8 mouse cellular contexts compared by ENCODE assay signal in the genomic region with DNA sequence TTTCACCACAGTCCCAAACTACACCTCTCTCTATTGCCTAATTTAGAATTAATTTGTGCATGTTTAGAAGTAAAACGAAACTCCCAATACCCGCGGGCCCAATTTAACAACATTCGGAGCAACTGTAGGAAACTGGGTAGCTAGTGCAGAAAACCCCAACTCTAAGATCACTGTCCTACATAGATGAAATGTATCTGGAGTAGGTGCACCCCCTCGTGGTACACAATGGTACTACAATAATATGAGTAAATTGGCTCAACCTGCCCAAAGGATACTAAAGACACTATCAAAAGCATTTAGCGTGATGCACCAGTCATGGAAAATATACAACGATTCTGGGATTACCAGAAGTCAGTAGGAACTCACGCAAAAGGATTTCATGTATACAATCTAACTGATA. TPM values are rescaled to one million over a fixed set of nuclear protein-coding genes. Genes with fewer than 3 reads are reported as not detected.
DNase-seq lines count a peak whose midpoint lies in the region; ATAC-seq and TF ChIP-seq lines count a peak whose summit lies in the region.

No protein-coding gene starts in this region.

- no peaks in the 10 kb centered on the region for H3K27me3 ChIP-seq in heart, postnatal 0 days (ENCODE audit: control insufficient read depth, insufficient read depth, low read length)
- H3K27me3 ChIP-seq in heart, embryonic 11.5 days (ENCODE audit: control insufficient read depth, insufficient read depth, low read length), result no peaks in the 10 kb centered on the region
- no peaks in the 10 kb centered on the region for H3K27me3 ChIP-seq in embryonic facial prominence, embryonic 10.5 days (replicated peaks; ENCODE audit: low read depth, poor library complexity, severe bottlenecking)
- H3K27me3 ChIP-seq in hindbrain, embryonic 13.5 days, result no peaks in the 10 kb centered on the region
- H3K27me3 ChIP-seq in midbrain, embryonic 14.5 days (ENCODE audit: control insufficient read depth, insufficient read depth, low read length), result no peaks in the 10 kb centered on the region

- DNase-seq in heart, postnatal 0 days (ENCODE audit: low spot score), result peak; percentile 51
- DNase-seq in adrenal gland, adult 2 months, result peak; percentile 69
- peak; percentile 56 for DNase-seq in embryonic facial prominence, embryonic 10.5 days (ENCODE audit: low spot score)
- DNase-seq in left cerebral cortex, adult 8-10 months (ENCODE audit: low spot score in 2 of 2), result peak; percentile 20 to 21
- peak; percentile 92 for DNase-seq in midbrain, embryonic 14.5 days
- peak; percentile 44 to 76 for DNase-seq in spleen, postnatal 4 days (ENCODE audit: low spot score in 2 of 2)

- H3K4me2 ChIP-seq in heart, postnatal 0 days (ENCODE audit: low read depth, low read length), result no peak overlapping the region
- no peak overlapping the region for H3K4me2 ChIP-seq in heart, embryonic 11.5 days
- no peak overlapping the region for H3K4me2 ChIP-seq in hindbrain, embryonic 13.5 days
- H3K4me2 ChIP-seq in midbrain, embryonic 14.5 days (ENCODE audit: low read length), result no peak overlapping the region

- TF ChIP-seq CTCF in heart, postnatal 0 days (IDR thresholded peaks at IDR 0.05; ENCODE audit: low read depth), result peak; percentile 84

- 9% methylated on average over 8 of the region's 8 CpGs for WGBS in heart, postnatal 0 days
- 16% methylated on average over 8 of the region's 8 CpGs for WGBS in heart, embryonic 11.5 days (ENCODE audit: insufficient replicate concordance)
- 18% methylated on average over 8 of the region's 8 CpGs for WGBS in embryonic facial prominence, embryonic 10.5 days
- WGBS in hindbrain, embryonic 13.5 days, result 21% methylated on average over 8 of the region's 8 CpGs
- 16% methylated on average over 8 of the region's 8 CpGs for WGBS in midbrain, embryonic 14.5 days

- H3K4me3 ChIP-seq in heart, postnatal 0 days (ENCODE audit: low read depth, low read length), result no peak overlapping the region
- no peak overlapping the region for H3K4me3 ChIP-seq in heart, embryonic 11.5 days (ENCODE audit: low read depth, low read length)
- H3K4me3 ChIP-seq in embryonic facial prominence, embryonic 10.5 days, result no peak overlapping the region
- no peak overlapping the region for H3K4me3 ChIP-seq in hindbrain, embryonic 13.5 days
- H3K4me3 ChIP-seq in midbrain, embryonic 14.5 days (replicated peaks; ENCODE audit: low read depth, low read length), result no peak overlapping the region

- H3K9ac ChIP-seq in heart, postnatal 0 days (replicated peaks; ENCODE audit: low read depth, low read length), result no peak overlapping the region
- H3K9ac ChIP-seq in heart, embryonic 11.5 days (ENCODE audit: low read depth, low read length), result no peak overlapping the region
- H3K9ac ChIP-seq in hindbrain, embryonic 13.5 days, result no peak overlapping the region
- no peak overlapping the region for H3K9ac ChIP-seq in midbrain, embryonic 14.5 days (replicated peaks; ENCODE audit: low read length)

- no peaks in the 10 kb centered on the region for H3K9me3 ChIP-seq in heart, postnatal 0 days (replicated peaks; ENCODE audit: control insufficient read depth, low read length)
- H3K9me3 ChIP-seq in heart, embryonic 11.5 days (replicated peaks; ENCODE audit: control insufficient read depth, low read length), result no peaks in the 10 kb centered on the region
- H3K9me3 ChIP-seq in embryonic facial prominence, embryonic 10.5 days, result no peaks in the 10 kb centered on the region
- H3K9me3 ChIP-seq in hindbrain, embryonic 13.5 days, result no peaks in the 10 kb centered on the region
- no peaks in the 10 kb centered on the region for H3K9me3 ChIP-seq in midbrain, embryonic 14.5 days (ENCODE audit: control insufficient read depth, low read length)

- no peak overlapping the region for H3K27ac ChIP-seq in heart, postnatal 0 days (ENCODE audit: low read depth)
- H3K27ac ChIP-seq in heart, embryonic 11.5 days (ENCODE audit: low read depth, low read length), result no peak overlapping the region
- H3K27ac ChIP-seq in embryonic facial prominence, embryonic 10.5 days (replicated peaks), result no peak overlapping the region
- no peak overlapping the region for H3K27ac ChIP-seq in hindbrain, embryonic 13.5 days
- H3K27ac ChIP-seq in midbrain, embryonic 14.5 days (replicated peaks; ENCODE audit: low read depth, low read length), result no peak overlapping the region

- no peak for TF ChIP-seq EP300 in heart, postnatal 0 days (IDR thresholded peaks at IDR 0.05; ENCODE audit: low read depth)

- H3K36me3 ChIP-seq in heart, postnatal 0 days (replicated peaks; ENCODE audit: control insufficient read depth, insufficient read depth, low read length), result no peaks in the 10 kb centered on the region
- H3K36me3 ChIP-seq in heart, embryonic 11.5 days (ENCODE audit: control insufficient read depth, insufficient read depth, low read length), result no peaks in the 10 kb centered on the region
- no peaks in the 10 kb centered on the region for H3K36me3 ChIP-seq in embryonic facial prominence, embryonic 10.5 days (replicated peaks)
- no peaks in the 10 kb centered on the region for H3K36me3 ChIP-seq in hindbrain, embryonic 13.5 days
- no peaks in the 10 kb centered on the region for H3K36me3 ChIP-seq in midbrain, embryonic 14.5 days (ENCODE audit: control insufficient read depth, insufficient read depth, low read length)

- no peaks in the 10 kb centered on the region for H3K4me1 ChIP-seq in heart, postnatal 0 days (ENCODE audit: control insufficient read depth, insufficient read depth)
- no peaks in the 10 kb centered on the region for H3K4me1 ChIP-seq in heart, embryonic 11.5 days (ENCODE audit: control insufficient read depth, insufficient read depth, low read length)
- no peaks in the 10 kb centered on the region for H3K4me1 ChIP-seq in embryonic facial prominence, embryonic 10.5 days
- H3K4me1 ChIP-seq in hindbrain, embryonic 13.5 days (replicated peaks), result no peaks in the 10 kb centered on the region
- H3K4me1 ChIP-seq in midbrain, embryonic 14.5 days (ENCODE audit: control insufficient read depth, insufficient read depth, low read length), result no peaks in the 10 kb centered on the region

- ATAC-seq in heart, postnatal 0 days (ENCODE audit: insufficient read depth, low read depth), result no peak; the same call in 1 of the 2 replicates
- no peak for ATAC-seq in heart, embryonic 11.5 days (replicated peaks; ENCODE audit: insufficient number of reproducible peaks, low FRiP score, low TSS enrichment)
- peak; percentile 52; the same call in 1 of the 2 replicates for ATAC-seq in hindbrain, embryonic 13.5 days (ENCODE audit: low FRiP score)
- ATAC-seq in midbrain, embryonic 14.5 days (ENCODE audit: low FRiP score, low TSS enrichment), result no peak; the same call in 1 of the 2 replicates

RNA-seq across cellular contexts. Expression of a gene that starts 22.7 kb away (rescaled TPM):
- total RNA-seq in heart, postnatal 0 days (2014; rRNA removed; ENCODE audit: low replicate concordance), result 43.5 and 50.5 TPM in 2 replicates
- 59.6 and 62.7 TPM in 2 replicates for polyA plus RNA-seq in heart, postnatal 0 days (2015; fragmentation: Nextera tagmentation; extraction: Ambion mirVana)
- 33.4 and 40.1 TPM in 2 replicates for polyA plus RNA-seq in heart, embryonic 11.5 days (2014; fragmentation: Nextera tagmentation; extraction: Ambion mirVana)
- total RNA-seq in adrenal gland, adult 2 months (2021), result 100 to 1,000 TPM in 1 of 2 experiments, 10 to 100 TPM in 1; 76.1 to 352 TPM
- 167 and 252 TPM in 2 replicates for polyA plus RNA-seq in adrenal gland, adult 2 months (2012; rRNA removed)
- polyA plus RNA-seq in embryonic facial prominence, embryonic 10.5 days (2016; fragmentation: Nextera tagmentation; extraction: Ambion mirVana), result 22.1 and 28.9 TPM in 2 replicates
- 87.1 and 87.8 TPM in 2 replicates for polyA plus RNA-seq in hindbrain, embryonic 13.5 days (2015; fragmentation: Nextera tagmentation; extraction: Ambion mirVana)
- total RNA-seq in left cerebral cortex, adult 8-10 months (2022), result 1 to 10 TPM in 3 of 4 experiments, under 1 TPM in 1; 0.78 to 1.8 (median 1.3) TPM
- 38.5 and 43.9 TPM in 2 replicates for polyA plus RNA-seq in midbrain, embryonic 14.5 days (2014; fragmentation: Nextera tagmentation; extraction: Ambion mirVana)

RNA-seq across cellular contexts. Expression of a gene that starts 55.9 kb away (rescaled TPM):
- 5.2 and 9.2 TPM in 2 replicates for total RNA-seq in heart, postnatal 0 days (2014; rRNA removed; ENCODE audit: low replicate concordance)
- polyA plus RNA-seq in heart, postnatal 0 days (2015; fragmentation: Nextera tagmentation; extraction: Ambion mirVana), result 1.3 TPM in 2 replicates
- 3.1 and 4.3 TPM in 2 replicates for polyA plus RNA-seq in heart, embryonic 11.5 days (2014; fragmentation: Nextera tagmentation; extraction: Ambion mirVana)
- 1 to 10 TPM; 6.1 to 7.7 TPM for total RNA-seq in adrenal gland, adult 2 months (2021)
- polyA plus RNA-seq in adrenal gland, adult 2 months (2012; rRNA removed), result 6.1 and 6.3 TPM in 2 replicates
- 14.2 and 15.0 TPM in 2 replicates for polyA plus RNA-seq in embryonic facial prominence, embryonic 10.5 days (2016; fragmentation: Nextera tagmentation; extraction: Ambion mirVana)
- polyA plus RNA-seq in hindbrain, embryonic 13.5 days (2015; fragmentation: Nextera tagmentation; extraction: Ambion mirVana), result 82.5 and 82.9 TPM in 2 replicates
- total RNA-seq in left cerebral cortex, adult 8-10 months (2022), result 10 to 100 TPM; 61.3 to 67.7 (median 64.5) TPM
- 78.9 and 91.1 TPM in 2 replicates for polyA plus RNA-seq in midbrain, embryonic 14.5 days (2014; fragmentation: Nextera tagmentation; extraction: Ambion mirVana)

Comparison
In these comparisons a context has a peak if more than half of its experiments do, and no peak if none do; other contexts are left out.
1. DNase-seq: peak in every context shown above with its lines; median percentile 92 in midbrain, embryonic 14.5 days; 69 in adrenal gland, adult 2 months; 60 in spleen, postnatal 4 days; 56 in embryonic facial prominence, embryonic 10.5 days; 51 in heart, postnatal 0 days; 20 in left cerebral cortex, adult 8-10 months.